Mouse (Mus musculus) embryonic facial prominence, embryonic 11.5 days (tissue): ENCODE measurements around the gene Dynlt1c. TPM values are rescaled to one million over a fixed set of nuclear protein-coding genes. Genes with fewer than 3 reads are reported as not detected.
"Not testable (repeated sequence)": the region's sequence is repeated elsewhere in the genome, so short reads cannot be mapped to it uniquely, and the experiment has no call there.

Source experiments
- ATAC-seq: fragments of 200-750 bp; cut with Nextera tagmentation; replicated peaks from 2 replicates; pipeline ENCODE4 v1.8.0; 2017; ENCODE audit warnings: low read depth; ENCODE audit not compliant: insufficient number of reproducible peaks, low FRiP score, low TSS enrichment
- DNase-seq: peaks from one replicate; pipeline ENCODE4 v3.0.0-alpha.2; 2015; ENCODE audit warnings: low spot score
- H3K27ac ChIP-seq: fragments of 300-500 bp; sonication (generic); replicated peaks from 2 replicates; pipeline ENCODE4 v1.5.1; 2014; ENCODE audit warnings: mild to moderate bottlenecking, low read depth, low read length, control low read depth
- H3K27me3 ChIP-seq: fragments of 300-500 bp; sonication (generic); 2 replicates; pipeline ENCODE4 v1.6.1; 2014; ENCODE audit warnings: mild to moderate bottlenecking, low read length, moderate library complexity, mixed read lengths; ENCODE audit not compliant: control insufficient read depth, insufficient read depth
- H3K36me3 ChIP-seq: fragments of 300-500 bp; sonication (generic); replicated peaks from 2 replicates; pipeline ENCODE4 v1.6.1; 2014; ENCODE audit warnings: low read depth, mild to moderate bottlenecking, low read length, moderate library complexity, mixed read lengths; ENCODE audit not compliant: control insufficient read depth, insufficient read depth
- H3K4me1 ChIP-seq: fragments of 300-500 bp; sonication (generic); 2 replicates; pipeline ENCODE4 v1.6.1; 2014; ENCODE audit warnings: low read length, mixed read lengths; ENCODE audit not compliant: control insufficient read depth, insufficient read depth
- H3K4me2 ChIP-seq: fragments of 300-500 bp; sonication (generic); 2 replicates; pipeline ENCODE4 v1.6.1; 2014; ENCODE audit warnings: low read depth, mild to moderate bottlenecking, control low read depth, low read length, moderate library complexity
- H3K4me3 ChIP-seq: fragments of 300-500 bp; sonication (generic); 2 replicates; pipeline ENCODE4 v1.5.1; 2014; ENCODE audit warnings: low read depth, low read length, control low read depth
- H3K9ac ChIP-seq: fragments of 300-500 bp; sonication (generic); replicated peaks from 2 replicates; pipeline ENCODE4 v1.6.1; 2014; ENCODE audit warnings: mild to moderate bottlenecking, control low read depth, low read length
- H3K9me3 ChIP-seq: fragments of 300-500 bp; sonication (generic); replicated peaks from 2 replicates; pipeline ENCODE4 v1.6.1; 2016; ENCODE audit warnings: mild to moderate bottlenecking, low read length, inconsistent platforms, mixed read lengths; ENCODE audit not compliant: control insufficient read depth
- WGBS: fragments of 180-500 bp; shearing (Covaris S2); extraction: QIAGEN DNeasy Blood & Tissue Kit; methylation state at CpG from one replicate; pipeline ENCODE4 v1.1.7; 2014; 5-methylcytosine and 5-hydroxymethylcytosine counted together
- polyA plus RNA-seq: library from polyadenylated mRNA; unstranded; fragments of >200 nt; fragmentation: Nextera tagmentation; extraction: Ambion mirVana; gene quantifications from 2 replicates; pipeline ENCODE4 v1.2.1, GENCODE M21; 2014

Dynlt1c gene
- polyA plus RNA-seq, 1 experiment from 2014 or later = 21.7 TPM

DNA sequence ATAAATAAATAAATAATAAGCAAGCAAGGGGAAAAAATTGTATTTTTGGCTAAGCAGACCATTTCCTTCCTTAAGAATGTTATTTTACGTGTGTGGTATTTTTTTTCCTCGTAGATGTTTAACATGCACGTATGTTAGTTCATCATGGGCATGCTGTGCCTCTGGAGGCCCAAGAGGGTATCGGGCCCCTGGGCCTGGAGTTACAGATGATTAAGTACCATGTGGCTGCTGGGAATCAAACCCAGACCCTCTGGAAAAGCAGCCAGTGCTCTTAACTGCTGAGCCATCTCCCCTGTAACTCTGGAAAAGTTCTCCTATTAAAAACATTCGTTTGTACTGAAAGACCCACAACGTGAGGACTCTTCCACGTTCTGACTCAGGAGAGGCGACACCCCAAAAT is 26.1 kb upstream of the Dynlt1c start:
- H3K4me1 ChIP-seq = not testable (repeated sequence)
- 92% methylated on average over 8 of the region's 8 CpGs for WGBS

DNA sequence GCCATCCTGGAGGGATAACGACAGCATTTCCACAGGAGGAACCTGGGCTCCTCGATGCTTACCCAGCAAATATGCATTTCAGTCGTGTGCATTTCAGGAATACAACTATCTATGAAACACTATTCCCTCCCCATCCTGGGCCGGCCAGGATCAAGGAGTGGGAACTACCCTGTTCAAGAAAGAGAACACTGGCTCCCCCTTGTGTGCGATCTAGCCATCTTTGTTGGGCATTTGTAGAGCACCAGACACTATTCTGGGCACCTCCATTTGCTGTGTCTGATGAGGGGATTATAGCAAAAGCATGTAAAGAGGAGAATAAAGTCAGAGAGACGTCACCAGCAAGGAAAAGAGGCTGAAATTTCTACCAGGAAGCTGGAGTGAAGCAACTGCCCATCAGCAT is 12.8 kb upstream of the Dynlt1c start:
- not testable (repeated sequence) for H3K4me3 ChIP-seq, DNase-seq, H3K36me3 ChIP-seq, H3K27ac ChIP-seq, H3K9ac ChIP-seq, H3K4me1 ChIP-seq, ATAC-seq, H3K4me2 ChIP-seq, H3K27me3 ChIP-seq, H3K9me3 ChIP-seq
- no CpG with 5 or more reads among the region's 6 CpGs for WGBS

More for the DNA sequence above, 26.1 kb upstream of the Dynlt1c start:
- H3K36me3 ChIP-seq, DNase-seq, H3K4me3 ChIP-seq, H3K27me3 ChIP-seq, H3K9me3 ChIP-seq, ATAC-seq, H3K27ac ChIP-seq, H3K9ac ChIP-seq, H3K4me2 ChIP-seq: not testable (repeated sequence)

DNA sequence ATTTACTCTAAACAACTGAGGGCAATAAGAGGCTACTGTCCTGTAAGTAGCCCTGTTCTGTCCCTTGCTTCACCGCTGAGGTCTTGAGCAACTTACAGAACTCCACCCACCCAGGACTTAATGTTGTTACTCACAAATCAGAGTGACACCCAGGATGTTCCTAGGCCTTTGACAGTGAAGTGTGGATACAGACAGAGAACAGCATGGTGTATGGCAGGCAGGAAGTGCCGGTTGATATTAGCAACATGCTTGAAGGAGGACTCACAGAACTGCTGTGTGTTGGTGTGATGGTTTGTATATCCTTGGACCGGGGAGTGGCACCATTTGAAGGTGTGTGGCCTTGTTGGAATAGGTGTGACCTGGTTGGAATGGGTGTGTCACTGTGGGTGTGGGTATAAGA is 9.4 kb upstream of the Dynlt1c start:
- H3K4me2 ChIP-seq, DNase-seq, H3K4me1 ChIP-seq, ATAC-seq, H3K27me3 ChIP-seq, H3K9me3 ChIP-seq, H3K27ac ChIP-seq, H3K4me3 ChIP-seq, H3K36me3 ChIP-seq, H3K9ac ChIP-seq: not testable (repeated sequence)
- WGBS = 90% methylated on average over 2 of the region's 3 CpGs

DNA sequence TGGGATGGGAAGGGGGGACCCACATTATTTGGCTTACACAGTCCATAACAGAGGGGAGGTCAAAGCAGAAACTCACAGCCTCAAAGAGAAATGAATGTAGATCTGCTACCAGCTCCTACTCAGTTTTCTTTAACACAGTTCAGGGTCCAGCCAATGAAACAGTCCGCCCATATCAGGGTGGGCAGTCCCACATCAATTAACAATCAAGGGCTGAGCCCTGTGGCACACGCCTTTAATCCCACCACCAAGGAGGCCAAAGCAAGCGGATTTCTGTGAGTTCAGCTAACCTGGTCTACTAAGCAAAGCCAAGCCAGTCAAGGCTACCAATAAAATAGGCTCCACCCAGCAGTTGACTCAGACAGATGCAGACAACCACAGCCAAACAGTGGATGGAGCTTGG is 7.6 kb upstream of the Dynlt1c start:
- H3K4me1 ChIP-seq, H3K4me3 ChIP-seq, DNase-seq, ATAC-seq, H3K27ac ChIP-seq, H3K4me2 ChIP-seq, H3K9ac ChIP-seq, H3K9me3 ChIP-seq, H3K36me3 ChIP-seq, H3K27me3 ChIP-seq: not testable (repeated sequence)
- 67% methylated on average over 3 of the region's 3 CpGs for WGBS

DNA sequence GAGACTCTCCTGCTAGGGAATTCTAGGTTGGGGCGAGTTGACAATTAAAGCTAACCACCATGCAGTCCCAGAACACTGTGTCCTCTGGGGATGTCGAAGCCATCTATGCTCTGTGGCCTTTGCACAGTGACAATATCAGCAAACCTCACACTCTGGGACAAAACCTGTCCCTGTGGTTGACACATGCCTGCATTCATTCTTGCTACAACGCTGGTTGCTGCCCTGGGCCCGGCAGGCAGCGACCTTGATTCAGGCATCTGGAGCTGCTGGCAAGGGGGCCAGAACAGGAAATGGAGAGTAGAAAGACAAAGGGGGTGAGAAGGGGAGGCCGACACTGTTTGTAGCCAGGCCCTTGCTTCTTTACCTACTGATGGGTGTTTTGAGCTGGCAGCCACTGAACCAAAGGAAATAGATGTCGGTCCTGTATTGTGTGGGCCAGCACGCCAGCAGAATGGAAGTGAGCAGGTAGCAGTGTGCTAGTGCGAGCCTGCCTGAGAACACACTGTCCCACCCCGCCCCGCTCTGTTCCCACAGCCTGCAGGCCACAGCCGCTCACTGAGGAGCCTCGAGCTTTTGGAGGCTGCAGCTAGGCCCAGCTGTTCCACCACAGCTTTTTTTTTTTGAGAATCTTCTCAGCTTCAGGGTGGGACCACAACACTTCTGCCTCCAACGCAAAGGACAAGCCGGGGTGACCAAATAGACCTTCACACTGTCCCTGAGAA is 5.5 kb upstream of the Dynlt1c start:
- not testable (repeated sequence) for ATAC-seq, H3K27me3 ChIP-seq

DNA sequence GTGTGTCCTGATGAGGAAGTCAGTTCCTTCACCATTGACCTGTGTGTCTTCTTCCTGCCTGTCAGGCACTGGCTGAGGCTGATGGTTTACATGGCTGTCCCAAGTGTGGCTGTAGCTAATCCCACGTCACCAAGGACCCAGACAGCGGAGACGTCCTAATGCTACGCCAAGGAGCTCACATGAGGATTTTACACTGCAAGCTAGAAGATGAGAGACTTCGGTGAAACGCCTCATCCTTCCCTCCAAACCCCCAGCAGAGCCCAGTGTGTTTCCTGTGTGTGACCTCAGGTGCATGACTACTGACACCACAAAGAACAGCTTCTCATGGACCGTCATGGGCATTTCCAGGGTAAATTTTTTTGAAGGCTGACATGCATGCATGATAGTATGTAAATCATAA is 3.1 kb upstream of the Dynlt1c start:
- not testable (repeated sequence) for H3K36me3 ChIP-seq, ATAC-seq
- 88% methylated on average over 7 of the region's 7 CpGs for WGBS

More for the DNA sequence above, 5.5 kb upstream of the Dynlt1c start:
- not testable (repeated sequence) for H3K36me3 ChIP-seq, H3K4me1 ChIP-seq, DNase-seq, H3K9ac ChIP-seq, H3K4me3 ChIP-seq, H3K4me2 ChIP-seq, H3K9me3 ChIP-seq, H3K27ac ChIP-seq
- WGBS = 44% methylated on average over 9 of the region's 15 CpGs

DNA sequence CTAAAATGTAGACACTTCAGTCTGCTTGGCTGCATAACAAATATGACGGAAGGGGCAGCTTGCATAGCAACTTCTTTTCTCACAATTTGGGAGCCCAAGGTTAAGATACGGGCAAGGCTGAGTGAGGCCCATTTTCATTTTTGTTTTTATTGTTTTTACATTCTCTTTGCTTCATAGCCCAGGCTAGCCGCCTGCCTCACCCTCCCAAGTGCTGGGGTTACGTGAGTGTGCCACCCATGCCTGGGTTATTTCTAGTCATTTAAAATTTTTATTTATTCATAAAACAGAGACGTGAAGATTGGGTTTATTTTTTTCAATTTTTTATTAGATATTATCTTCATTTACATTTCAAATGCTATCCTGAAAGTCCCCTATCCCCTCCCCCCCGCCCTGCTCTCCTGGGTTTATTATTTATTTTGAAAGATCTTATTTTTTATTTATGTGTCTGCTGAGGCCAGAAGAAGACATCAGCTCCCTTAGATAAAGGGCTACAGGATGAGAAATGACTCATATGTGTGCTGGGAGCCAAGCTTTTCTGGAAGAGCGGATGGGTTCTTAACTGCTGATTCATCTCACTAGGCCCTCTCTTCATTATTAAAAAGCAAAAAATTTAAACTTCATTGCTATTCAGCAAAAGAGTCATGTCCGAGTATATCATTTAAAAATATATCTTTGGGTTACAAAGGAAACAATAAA is 1.1 kb upstream of the Dynlt1c start:
- H3K9me3 ChIP-seq, H3K9ac ChIP-seq, H3K4me1 ChIP-seq, H3K4me2 ChIP-seq, H3K4me3 ChIP-seq, H3K36me3 ChIP-seq, DNase-seq, H3K27ac ChIP-seq, H3K27me3 ChIP-seq, ATAC-seq: not testable (repeated sequence)
- WGBS = 96% methylated on average over 5 of the region's 8 CpGs

More for the DNA sequence above, 3.1 kb upstream of the Dynlt1c start:
- not testable (repeated sequence) for H3K9me3 ChIP-seq, H3K27me3 ChIP-seq, H3K4me2 ChIP-seq, H3K27ac ChIP-seq, H3K4me1 ChIP-seq, DNase-seq, H3K4me3 ChIP-seq, H3K9ac ChIP-seq

DNA sequence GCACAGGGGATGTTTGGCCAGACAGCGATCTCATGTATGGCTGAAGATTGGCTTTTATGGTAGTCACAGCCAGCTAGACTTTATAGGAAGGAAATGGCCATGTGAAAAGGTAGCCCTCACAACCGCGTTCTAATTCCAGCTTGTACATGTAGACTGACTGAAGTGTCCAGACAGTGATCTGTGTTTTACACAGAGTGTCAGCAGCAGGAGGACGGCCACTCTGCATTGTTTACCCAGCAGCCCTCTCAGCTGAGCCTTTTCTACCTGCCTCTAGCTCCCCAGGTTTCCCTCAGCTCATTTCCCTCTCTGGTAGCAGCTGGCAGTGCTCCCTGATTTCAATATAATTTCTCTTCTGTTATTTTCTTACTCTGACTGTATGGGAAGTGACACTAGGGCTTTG is 734 bp downstream of the Dynlt1c start:
- not testable (repeated sequence) for H3K9ac ChIP-seq, H3K4me2 ChIP-seq, H3K27me3 ChIP-seq, H3K4me3 ChIP-seq, H3K27ac ChIP-seq, DNase-seq, H3K36me3 ChIP-seq, H3K4me1 ChIP-seq, H3K9me3 ChIP-seq
- whole genome bisulfite sequencing = 21% methylated on average over 3 of the region's 4 CpGs
- ATAC-seq = 0 out of 2 replicates have a peak, but pooled peaks have one; percentile 51
